Mouse (Mus musculus) urinary bladder, postnatal 0 days (tissue): Measurements from ENCODE around the gene Mmp28. TPM values are rescaled to one million over a fixed set of nuclear protein-coding genes. Genes with fewer than 3 reads are reported as not detected.

Experiments
- polyA plus RNA-seq: library from polyadenylated mRNA; unstranded; fragments of >200 nt; fragmentation: Nextera tagmentation; extraction: Ambion mirVana; gene quantifications from 2 replicates; pipeline ENCODE4 v1.2.1, GENCODE M21; 2015

The Mmp28 gene
- polyA plus RNA-seq: 5.1 and 6.0 TPM in 2 replicates

GRCm38 (mm10) chr11:83462711-83463244 is at the start of gene Mmp28:
Gene Mmp28, minus strand, starts transcription at chr11:83463071.

GRCm38 (mm10) chr11:83472324-83473234 is 9.7 kb upstream of the Mmp28 start, which contains the start of gene Taf15:
Gene Taf15, plus strand, starts transcription at chr11:83473086.

GRCm38 (mm10) chr11:83437377-83437776 is 25.5 kb downstream of the Mmp28 start, which contains the start of gene 1700020L24Rik:
Gene 1700020L24Rik, plus strand, starts transcription at chr11:83437677.

DNA sequence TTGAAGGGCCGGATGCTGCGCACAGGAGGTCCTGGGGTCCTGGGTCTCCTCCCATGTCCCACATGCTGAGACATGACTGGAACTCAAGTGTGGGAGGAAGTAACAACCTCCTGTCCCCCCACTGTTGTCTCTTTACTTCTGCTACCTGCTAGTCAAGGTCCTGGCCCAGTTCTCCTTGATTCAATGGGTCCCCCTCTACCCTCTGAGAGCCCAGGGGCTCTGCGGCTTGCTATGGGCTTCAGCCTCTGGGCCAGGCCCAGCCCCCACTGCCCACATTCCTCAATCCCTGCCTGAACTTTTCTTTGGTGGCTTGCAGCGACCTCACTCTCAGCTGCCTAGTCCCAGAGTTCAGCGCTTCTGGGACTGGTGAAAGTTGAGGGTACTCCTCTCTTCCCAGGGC is 33.5 kb downstream of the Mmp28 start, which contains the start of gene Gas2l2:
Gene Gas2l2, minus strand, starts transcription at position 101 of the 400 bp plus-strand sequence.

DNA sequence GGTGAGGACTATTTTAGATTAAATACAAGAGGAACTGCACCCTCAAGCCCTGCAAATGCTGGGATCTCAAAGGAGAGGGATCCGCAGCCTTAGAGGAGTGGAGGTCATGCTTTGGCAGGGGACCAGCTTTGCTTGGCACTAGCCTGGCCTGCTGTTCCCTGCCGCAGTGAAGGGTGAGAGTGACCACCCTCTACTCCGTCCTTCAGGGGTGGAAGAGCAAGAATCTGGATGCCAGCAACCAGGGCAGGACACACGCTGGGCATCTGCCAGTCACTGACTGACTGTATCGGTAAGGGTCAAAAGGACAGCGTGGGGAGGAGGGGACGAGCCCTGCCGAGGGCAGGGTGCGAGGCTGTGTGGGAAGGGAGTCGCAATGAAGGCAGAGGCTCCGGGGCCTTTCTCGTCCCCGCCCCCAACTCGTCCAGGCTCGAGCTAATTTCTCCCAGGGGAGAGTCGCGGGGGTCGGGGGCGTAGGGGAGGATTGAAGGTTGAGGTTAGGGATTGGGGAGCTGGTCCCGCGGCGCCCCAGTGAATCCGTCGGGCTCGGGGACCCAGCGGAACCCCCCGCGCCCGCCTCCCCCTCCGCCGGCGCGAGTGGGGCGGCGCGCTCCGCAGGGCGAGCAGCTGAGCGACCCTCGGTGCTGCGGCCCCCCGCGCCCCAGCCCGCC is 53.6 kb downstream of the Mmp28 start, which contains the start of gene Rasl10b:
Gene Rasl10b, plus strand, starts transcription at position 51 of the 668 bp plus-strand sequence.

Other genes with a start within 250 kb of the Mmp28 start
- gene Slfn14, start 176.3 kb downstream of the Mmp28 start, polyA plus RNA-seq: 0.04 and 0.15 TPM in 2 replicates
- gene Ap2b1, start 164.0 kb downstream of the Mmp28 start, polyA plus RNA-seq: 26.7 and 32.1 TPM in 2 replicates
- 8.3 and 8.9 TPM in 2 replicates for gene Pex12, start 160.5 kb downstream of the Mmp28 start, polyA plus RNA-seq
- gene Rasl10b, start 53.9 kb downstream of the Mmp28 start, polyA plus RNA-seq: 0.36 and 0.54 TPM in 2 replicates
- gene Gas2l2, start 33.6 kb downstream of the Mmp28 start, polyA plus RNA-seq: 0.07 TPM in 1 of 2 replicates, not detected in the other
- gene 1700020L24Rik, start 25.4 kb downstream of the Mmp28 start, polyA plus RNA-seq: 0.35 and 0.41 TPM in 2 replicates
- gene Taf15, start 10.0 kb upstream of the Mmp28 start, polyA plus RNA-seq: 4.8 and 6.0 TPM in 2 replicates
- gene Heatr9, start 59.1 kb upstream of the Mmp28 start, polyA plus RNA-seq: not detected in 2 replicates
- 0.45 and 0.88 TPM in 2 replicates for gene Ccl5, start 67.4 kb upstream of the Mmp28 start, polyA plus RNA-seq
- gene Ccl9, start 115.6 kb upstream of the Mmp28 start, polyA plus RNA-seq: 19.7 and 93.4 TPM in 2 replicates
- 54.5 and 456 TPM in 2 replicates for gene Ccl6, start 130.0 kb upstream of the Mmp28 start, polyA plus RNA-seq
- not detected in 2 replicates for gene Rpl9-ps1, start 182.6 kb upstream of the Mmp28 start, polyA plus RNA-seq
- 1.2 and 1.9 TPM in 2 replicates for gene Ccl3, start 186.3 kb upstream of the Mmp28 start, polyA plus RNA-seq
- 2.9 and 5.3 TPM in 2 replicates for gene Ccl4, start 199.5 kb upstream of the Mmp28 start, polyA plus RNA-seq
- gene Wfdc17, start 240.9 kb upstream of the Mmp28 start, polyA plus RNA-seq: 14.2 and 148 TPM in 2 replicates
- not detected in 2 replicates for gene Wfdc18, start 245.9 kb upstream of the Mmp28 start, polyA plus RNA-seq